Mouse (Mus musculus) heart, adult 2 months (tissue): ENCODE data around the gene Cmtm8.

Experiments
- CTCF ChIP-seq: fragments of 200-600 bp; IDR thresholded peaks from 2 replicates; pipeline ENCODE4 v1.8.1; 2022; ENCODE audit warnings: antibody characterized with exemption, mild to moderate bottlenecking, moderate library complexity
- EP300 ChIP-seq: fragments of 200-500 bp; IDR thresholded peaks from 2 replicates; pipeline ENCODE4 v1.6.1; 2011; ENCODE audit warnings: low read depth, low read length, control low read depth; ENCODE audit not compliant: insufficient read depth
- POLR2A ChIP-seq: fragments of 200-500 bp; IDR thresholded peaks from 2 replicates; pipeline ENCODE4 v1.6.1; 2011; ENCODE audit warnings: mild to moderate bottlenecking, low read depth, low read length, control low read depth; ENCODE audit not compliant: insufficient read depth

- TF ChIP-seq EP300 (no peak), POLR2A (no peak), CTCF (no peak)
Observed at GRCm38 (mm10) chr9:114774629-114775028, 69.3 kb downstream of the Cmtm8 start.
